Mouse (Mus musculus) hindbrain, postnatal 0 days (tissue): Measurements from ENCODE around the gene Slc12a6. TPM values are rescaled to one million over a fixed set of nuclear protein-coding genes. Genes with fewer than 3 reads are reported as not detected.
A peak's percentile ranks its signal among the peaks of the same experiment; 100 is the strongest.

Source experiments
- ATAC-seq: fragments of 200-750 bp; cut with Nextera tagmentation; 2 replicates; pipeline ENCODE4 v1.8.0; 2017; ENCODE audit warnings: mild to moderate bottlenecking, moderate TSS enrichment, moderate library complexity
- DNase-seq: peaks from one replicate; pipeline ENCODE4 v3.0.0-alpha.2; 2015; ENCODE audit warnings: low spot score
- H3K27ac ChIP-seq: fragments of 300-500 bp; sonication (generic); 2 replicates; pipeline ENCODE4 v1.5.1; 2014; ENCODE audit warnings: mild to moderate bottlenecking
- H3K27me3 ChIP-seq: fragments of 300-500 bp; sonication (generic); 2 replicates; pipeline ENCODE4 v1.6.1; 2014; ENCODE audit warnings: low read length, mixed read lengths; ENCODE audit not compliant: insufficient read depth
- H3K36me3 ChIP-seq: fragments of 300-500 bp; sonication (generic); 2 replicates; pipeline ENCODE4 v1.6.1; 2014; ENCODE audit warnings: low read length, mixed read lengths; ENCODE audit not compliant: insufficient read depth
- H3K4me1 ChIP-seq: fragments of 300-500 bp; sonication (generic); 2 replicates; pipeline ENCODE4 v1.6.1; 2014; ENCODE audit warnings: antibody characterized with exemption, low read length, mixed read lengths; ENCODE audit not compliant: insufficient read depth
- H3K4me2 ChIP-seq: fragments of 300-500 bp; sonication (generic); 2 replicates; pipeline ENCODE4 v1.6.1; 2014; ENCODE audit warnings: low read depth, mild to moderate bottlenecking, low read length, moderate library complexity, mixed read lengths
- H3K4me3 ChIP-seq: fragments of 300-500 bp; sonication (generic); 2 replicates; pipeline ENCODE4 v1.5.1; 2014; ENCODE audit warnings: low read length
- H3K9ac ChIP-seq: fragments of 300-500 bp; sonication (generic); replicated peaks from 2 replicates; pipeline ENCODE4 v1.6.1; 2014; ENCODE audit warnings: mild to moderate bottlenecking, low read length, moderate library complexity, mixed read lengths
- H3K9me3 ChIP-seq: fragments of 300-500 bp; sonication (generic); 2 replicates; pipeline ENCODE4 v1.6.1; 2016; ENCODE audit warnings: low read length, mixed read lengths
- CTCF ChIP-seq: IDR thresholded peaks from 2 replicates; pipeline ENCODE4 v1.5.1; 2016; ENCODE audit warnings: antibody characterized with exemption, control low read depth, low read depth
- WGBS: fragments of 180-500 bp; shearing (Covaris S2); extraction: QIAGEN DNeasy Blood & Tissue Kit; methylation state at CpG from one replicate; pipeline ENCODE4 v1.1.7; 2014; 5-methylcytosine and 5-hydroxymethylcytosine counted together
- polyA plus RNA-seq: library from polyadenylated mRNA; unstranded; fragments of >200 nt; fragmentation: Nextera tagmentation; extraction: Ambion mirVana; gene quantifications from 2 replicates; pipeline ENCODE4 v1.2.1, GENCODE M21; 2015
- total RNA-seq: library from RNA; depleted of rRNA; stranded (reverse); fragments of >200 nt; gene quantifications from 2 replicates; pipeline ENCODE4 v1.2.3, GENCODE M21; 2014

Slc12a6 gene
- total and polyA plus RNA-seq, 2 experiments from 2014 or later: 12.6 to 68.2 TPM

DNA sequence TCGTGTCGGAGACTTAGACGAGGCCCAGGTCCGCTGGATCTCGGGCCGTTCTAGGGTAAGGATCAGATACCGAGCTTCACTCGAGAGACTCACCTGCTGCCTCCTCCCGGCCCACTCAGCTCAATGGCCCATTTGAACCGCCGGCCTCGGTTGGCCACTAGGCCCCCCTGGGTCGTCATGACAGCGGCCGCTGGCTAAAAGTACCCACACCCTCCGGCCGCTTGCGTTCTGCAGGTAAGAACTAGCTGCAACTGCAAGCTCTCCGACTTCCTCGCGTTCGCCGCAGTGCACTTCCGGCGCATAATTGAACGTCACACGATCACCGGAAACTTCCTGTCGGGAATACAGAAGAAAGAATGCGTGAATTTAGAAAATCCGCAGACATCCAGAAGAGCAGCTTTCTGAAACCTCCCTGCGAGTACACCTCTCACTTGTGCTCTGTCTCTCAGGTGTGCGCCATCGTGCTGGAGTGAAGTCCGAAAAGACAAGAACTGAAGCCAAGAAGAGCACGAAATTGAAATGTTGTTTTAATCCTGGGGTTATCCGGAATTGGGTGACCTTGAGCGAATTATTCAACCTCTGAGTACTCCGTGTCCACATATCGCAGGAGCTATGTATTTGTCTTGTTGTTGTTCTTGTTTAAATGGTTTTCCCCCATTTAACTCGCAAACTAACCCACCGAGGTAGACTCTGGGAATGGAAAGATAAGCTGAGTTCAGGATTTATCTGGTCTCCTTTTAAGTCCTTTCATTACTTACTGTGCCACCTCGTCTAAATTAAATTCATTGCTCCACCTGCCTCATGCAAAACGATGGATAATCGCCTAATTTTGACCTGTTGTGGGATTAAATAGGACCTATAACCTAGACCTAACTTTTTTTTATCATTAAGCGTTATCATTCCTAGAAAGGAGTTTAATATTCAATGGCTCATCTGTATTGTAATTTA lies 102.4 kb downstream of the Slc12a6 start, which contains the start of gene Emc4:
TSS of gene Emc4 (minus strand) at position 302 of the 948 bp plus-strand sequence.
- Histone ChIP-seq H3K36me3 (peaks cover 11% of the 10 kb centered on the region), H3K4me1 (peaks cover 8% of the 10 kb centered on the region; the same call in 1 of the 2 replicates), H3K9me3 (no peaks in the 10 kb centered on the region), H3K27me3 (no peaks in the 10 kb centered on the region), H3K4me2 (peak within 1 kb of the TSS; percentile 88), H3K27ac (peak within 1 kb of the TSS; percentile 89), H3K9ac (peak within 1 kb of the TSS; percentile 72), H3K4me3 (peak within 1 kb of the TSS; percentile 70)
- peak; percentile 97 for DNase-seq
- peak; percentile 93 for ATAC-seq
- TF ChIP-seq CTCF: peak; percentile 21
- 2% methylated on average over 46 of the region's 46 CpGs for WGBS

DNA sequence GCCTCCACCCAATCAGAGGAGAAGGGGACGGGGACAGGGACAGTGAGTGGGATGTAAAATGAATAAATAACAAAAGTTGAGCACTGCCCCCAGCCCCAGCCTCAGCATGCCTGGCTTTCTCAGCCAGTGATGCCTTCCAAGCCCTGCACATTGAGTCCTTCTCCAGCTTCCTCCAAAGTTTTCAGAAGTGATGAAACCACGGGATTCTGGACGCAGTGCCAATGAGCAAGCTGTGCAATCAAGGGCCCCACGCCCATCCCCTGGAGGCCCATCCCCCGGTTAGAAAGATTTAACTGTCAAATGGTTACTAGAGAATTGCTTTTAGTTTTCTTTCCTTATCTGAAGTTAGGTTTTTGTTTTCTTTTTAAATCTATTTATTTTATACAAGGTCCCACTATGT lies 104.3 kb downstream of the Slc12a6 start:
- 56% methylated on average over 5 of the region's 5 CpGs for WGBS

DNA sequence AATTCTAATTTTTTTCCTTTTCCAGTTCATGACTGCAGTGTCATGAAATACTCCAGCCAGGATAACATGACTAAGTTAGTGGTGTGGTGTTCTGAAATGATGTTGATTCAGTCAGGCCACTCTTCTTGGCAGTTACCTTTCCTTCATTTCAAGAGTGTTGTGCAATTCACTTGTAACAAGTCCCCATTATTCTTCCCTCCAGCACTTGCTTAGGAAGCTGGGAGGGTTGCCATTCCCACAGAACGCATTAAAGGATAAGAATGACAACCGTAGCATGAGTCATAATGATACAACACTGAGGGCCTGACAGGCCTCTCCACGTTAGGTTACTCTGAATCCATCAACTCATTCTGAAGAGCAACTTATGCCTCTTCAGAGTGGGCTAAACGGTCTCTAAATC lies 107.5 kb downstream of the Slc12a6 start:
- H3K27ac ChIP-seq: no peak overlapping the region
- H3K4me2 ChIP-seq: no peak overlapping the region
- no peaks in the 10 kb centered on the region for H3K36me3 ChIP-seq
- H3K9ac ChIP-seq: no peak overlapping the region
- no peaks in the 10 kb centered on the region for H3K9me3 ChIP-seq
- H3K27me3 ChIP-seq: no peaks in the 10 kb centered on the region
- H3K4me3 ChIP-seq: no peak overlapping the region
- ATAC-seq: peak; percentile 33; the same call in 1 of the 2 replicates
- DNase-seq: peak; percentile 3
- TF ChIP-seq CTCF: no peak
- WGBS: 32% methylated on average over 4 of the region's 4 CpGs
- H3K4me1 ChIP-seq: no peaks in the 10 kb centered on the region

More for the DNA sequence above, 104.3 kb downstream of the Slc12a6 start:
- Histone ChIP-seq H3K27me3 (no peaks in the 10 kb centered on the region), H3K4me1 (peaks cover 8% of the 10 kb centered on the region; the same call in 1 of the 2 replicates), H3K9me3 (no peaks in the 10 kb centered on the region), H3K36me3 (no peaks in the 10 kb centered on the region), H3K27ac (no peak overlapping the region), H3K4me3 (no peak overlapping the region), H3K4me2 (no peak overlapping the region), H3K9ac (no peak overlapping the region)
- DNase-seq (no peak), ATAC-seq (no peak)
- no peak for TF ChIP-seq CTCF

GRCm38 (mm10) chr2:112374610-112375009 lies 109.0 kb downstream of the Slc12a6 start:
- no peak overlapping the region for H3K27ac ChIP-seq
- H3K27me3 ChIP-seq: no peaks in the 10 kb centered on the region
- H3K4me2 ChIP-seq: no peak overlapping the region
- H3K4me3 ChIP-seq: no peak overlapping the region
- no peaks in the 10 kb centered on the region for H3K4me1 ChIP-seq
- no peak overlapping the region for H3K9ac ChIP-seq
- TF ChIP-seq CTCF: no peak
- DNase-seq: no peak
- H3K36me3 ChIP-seq: no peaks in the 10 kb centered on the region
- no peak for ATAC-seq
- WGBS: 72% methylated on average over 5 of the region's 5 CpGs
- H3K9me3 ChIP-seq: no peaks in the 10 kb centered on the region

- Histone ChIP-seq H3K4me3 (peak within 1 kb of the TSS; percentile 91), H3K4me1 (peaks cover 10% of the 10 kb centered on the region), H3K27me3 (no peaks in the 10 kb centered on the region), H3K27ac (peak within 1 kb of the TSS; percentile 84), H3K9ac (peak within 1 kb of the TSS; percentile 96), H3K4me2 (peak within 1 kb of the TSS; percentile 73), H3K36me3 (no peaks in the 10 kb centered on the region), H3K9me3 (no peaks in the 10 kb centered on the region)
- TF ChIP-seq CTCF: peak; percentile 77
- peak; percentile 99 for ATAC-seq
- peak; percentile 95 for DNase-seq
- under 1% methylated on average over 72 of the region's 72 CpGs for WGBS
Observed at GRCm38 (mm10) chr2:112378973-112379898, 113.6 kb downstream of the Slc12a6 start, which contains the start of gene Katnbl1. TSS of gene Katnbl1 (plus strand) at chr2:112379211.

- no peak for ATAC-seq
- H3K27me3 ChIP-seq: no peaks in the 10 kb centered on the region
Observed at GRCm38 (mm10) chr2:112380131-112380530, 114.5 kb downstream of the Slc12a6 start.

More at GRCm38 (mm10) chr2:112380131-112380530, 114.5 kb downstream of the Slc12a6 start:
- peak overlapping the region; percentile 91 for H3K4me3 ChIP-seq
- H3K4me2 ChIP-seq: peak overlapping the region; percentile 73
- H3K27ac ChIP-seq: 0 out of 2 replicates have a peak overlapping the region, but pooled peaks have one; percentile 84
- no peaks in the 10 kb centered on the region for H3K9me3 ChIP-seq
- H3K4me1 ChIP-seq: peaks cover 10% of the 10 kb centered on the region
- H3K9ac ChIP-seq: peak overlapping the region; percentile 96
- H3K36me3 ChIP-seq: no peaks in the 10 kb centered on the region
- WGBS: 44% methylated on average over 8 of the region's 8 CpGs
- no peak for TF ChIP-seq CTCF
- no peak for DNase-seq
